Mouse (Mus musculus) C3H10T1/2 (cell line): Measurements from ENCODE around the gene Nhsl1. TPM values are rescaled to one million over a fixed set of nuclear protein-coding genes. Genes with fewer than 3 reads are reported as not detected.

Experiments
- polyA plus RNA-seq, 2 experiments: library from polyadenylated mRNA; unstranded; fragments of >200 nt; fragmentation: generic; extraction: Trizol; gene quantifications; one replicate each; pipeline ENCODE4 v1.2.1; 2012; ENCODE audit warnings: missing spikeins in 2 of 2

The Nhsl1 gene
- polyA plus RNA-seq = 1 to 10 TPM in 1 of 2 experiments, under 1 TPM in 1; 0.66 to 6.1 TPM

DNA sequence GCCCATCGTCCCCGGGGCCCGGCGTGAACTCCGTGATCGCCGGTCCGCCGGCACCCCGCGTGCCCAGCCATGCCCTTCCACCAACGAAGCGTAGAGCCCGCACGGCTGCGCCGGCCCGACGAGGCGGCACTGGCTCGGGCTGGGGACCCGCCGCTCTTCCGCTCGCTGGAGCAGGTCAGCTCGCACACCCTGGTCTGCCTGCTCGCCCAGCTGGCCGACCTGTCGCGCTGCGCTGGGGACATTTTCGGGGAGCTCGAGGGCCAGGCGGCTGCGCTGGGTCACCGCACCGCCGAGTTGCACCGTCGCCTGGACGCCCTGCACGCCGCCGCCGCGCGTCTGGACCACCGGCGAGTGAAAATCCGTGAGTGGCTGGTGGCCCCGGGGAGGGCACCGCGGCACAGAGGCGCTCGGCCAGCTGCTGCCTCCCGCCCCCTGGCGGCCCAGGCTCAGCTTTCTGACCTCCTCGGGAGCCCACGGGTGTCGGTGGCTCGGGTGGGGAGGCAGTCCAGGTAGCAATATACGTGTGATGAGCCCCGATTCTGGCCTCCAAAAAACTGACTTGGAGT lies at the start of gene Nhsl1:
TSS of gene Nhsl1 (plus strand) at position 70 of the 566 bp plus-strand sequence.

GRCm38 (mm10) chr10:18545813-18546235 lies 227.0 kb downstream of the Nhsl1 start, which contains the start of gene Hebp2:
TSS of gene Hebp2 (minus strand) at chr10:18546076.

Other genes starting within 250 kb of the Nhsl1 start
- not detected for gene Ect2l, start 108.1 kb upstream of the Nhsl1 start, polyA plus RNA-seq
- 10 to 100 TPM in 1 of 2 experiments, 1 to 10 TPM in 1; 1.6 to 11.7 TPM for gene Ccdc28a, start 84.0 kb upstream of the Nhsl1 start, polyA plus RNA-seq
- gene Hebp2, start 227.1 kb downstream of the Nhsl1 start, polyA plus RNA-seq = 1 to 10 TPM in 1 of 2 experiments, under 1 TPM in 1; 0.63 to 2.7 TPM